Mouse (Mus musculus): ENCODE measurements around the gene Hfe. TPM values are rescaled to one million over a fixed set of nuclear protein-coding genes. Genes with fewer than 3 reads are reported as not detected.
A peak's percentile ranks its signal among the peaks of the same experiment; 100 is the strongest.

Hfe gene
- polyA plus RNA-seq, 1 experiment from 2014 or later = 3.7 TPM

- H3K4me3 ChIP-seq (replicated peaks) = no peak overlapping the region
- H3K36me3 ChIP-seq = no peaks in the 10 kb centered on the region
- peak overlapping the region; percentile 100; the same call in 1 of the 2 replicates for H3K4me2 ChIP-seq
- no peak overlapping the region for H3K27ac ChIP-seq (replicated peaks)
- H3K9ac ChIP-seq (replicated peaks) = no peak overlapping the region
- H3K9me3 ChIP-seq (replicated peaks) = no peaks in the 10 kb centered on the region
- WGBS = 65% methylated on average over 5 of the region's 5 CpGs
- H3K27me3 ChIP-seq (replicated peaks) = no peaks in the 10 kb centered on the region
- peaks cover 25% of the 10 kb centered on the region for H3K4me1 ChIP-seq
- no peak for ATAC-seq (ENCODE audit: low FRiP score)
Observed at GRCm38 (mm10) chr13:23740910-23741309, 30.3 kb upstream of the Hfe start.

- Histone ChIP-seq H3K4me2 (peak overlapping the region; percentile 100), H3K9me3 (replicated peaks) (no peaks in the 10 kb centered on the region), H3K27ac (replicated peaks) (peak overlapping the region; percentile 85), H3K4me1 (peaks cover 21% of the 10 kb centered on the region), H3K36me3 (no peaks in the 10 kb centered on the region), H3K27me3 (replicated peaks) (no peaks in the 10 kb centered on the region), H3K9ac (replicated peaks) (peak overlapping the region; percentile 56), H3K4me3 (replicated peaks) (peak overlapping the region; percentile 63)
- 33% methylated on average over 13 of the region's 13 CpGs for WGBS
- no peak for ATAC-seq (ENCODE audit: low FRiP score)
Observed at GRCm38 (mm10) chr13:23740256-23740840, 29.7 kb upstream of the Hfe start.

GRCm38 (mm10) chr13:23739922-23740252, 29.2 kb upstream of the Hfe start:
- H3K9ac ChIP-seq (replicated peaks) = peak overlapping the region; percentile 56
- no peaks in the 10 kb centered on the region for H3K9me3 ChIP-seq (replicated peaks)
- ATAC-seq (ENCODE audit: low FRiP score) = no peak; the same call in 1 of the 2 replicates
- H3K27ac ChIP-seq (replicated peaks) = peak overlapping the region; percentile 85
- no peaks in the 10 kb centered on the region for H3K27me3 ChIP-seq (replicated peaks)
- no peaks in the 10 kb centered on the region for H3K36me3 ChIP-seq
- WGBS = under 1% methylated on average over 14 of the region's 14 CpGs
- H3K4me2 ChIP-seq = peak overlapping the region; percentile 100
- H3K4me3 ChIP-seq (replicated peaks) = peak overlapping the region; percentile 63
- H3K4me1 ChIP-seq = peaks cover 19% of the 10 kb centered on the region

GRCm38 (mm10) chr13:23739069-23739921, 28.6 kb upstream of the Hfe start:
- under 1% methylated on average over 39 of the region's 39 CpGs for WGBS
- peak; percentile 92 for ATAC-seq (ENCODE audit: low FRiP score)
- Histone ChIP-seq H3K9me3 (replicated peaks) (no peaks in the 10 kb centered on the region), H3K27ac (replicated peaks) (peak overlapping the region; percentile 85), H3K9ac (replicated peaks) (peak overlapping the region; percentile 56), H3K4me3 (replicated peaks) (peak overlapping the region; percentile 63), H3K27me3 (replicated peaks) (no peaks in the 10 kb centered on the region), H3K36me3 (no peaks in the 10 kb centered on the region), H3K4me1 (peaks cover 19% of the 10 kb centered on the region), H3K4me2 (peak overlapping the region; percentile 100)

GRCm38 (mm10) chr13:23738677-23739068, 28.0 kb upstream of the Hfe start, which contains the start of gene Hist1h1c:
TSS of gene Hist1h1c (plus strand) at chr13:23738808.
- peak within 1 kb of the TSS; percentile 85 for H3K27ac ChIP-seq (replicated peaks)

GRCm38 (mm10) chr13:23738041-23738440, 27.4 kb upstream of the Hfe start:
- H3K4me3 ChIP-seq (replicated peaks) = peak overlapping the region; percentile 63
- H3K27ac ChIP-seq (replicated peaks) = peak overlapping the region; percentile 85; the same call in 1 of the 2 replicates
- no peak for ATAC-seq (ENCODE audit: low FRiP score)
- H3K4me1 ChIP-seq = peaks cover 19% of the 10 kb centered on the region
- peak overlapping the region; percentile 100 for H3K4me2 ChIP-seq
- no peaks in the 10 kb centered on the region for H3K27me3 ChIP-seq (replicated peaks)
- peak overlapping the region; percentile 56; the same call in 1 of the 2 replicates for H3K9ac ChIP-seq (replicated peaks)
- WGBS = 21% methylated on average over 4 of the region's 4 CpGs
- no peaks in the 10 kb centered on the region for H3K36me3 ChIP-seq
- H3K9me3 ChIP-seq (replicated peaks) = no peaks in the 10 kb centered on the region

More at GRCm38 (mm10) chr13:23738677-23739068, 28.0 kb upstream of the Hfe start, which contains the start of gene Hist1h1c:
- ATAC-seq (ENCODE audit: low FRiP score) = peak; percentile 93
- H3K36me3 ChIP-seq = no peaks in the 10 kb centered on the region
- H3K9ac ChIP-seq (replicated peaks) = peak within 1 kb of the TSS; percentile 56
- no peaks in the 10 kb centered on the region for H3K27me3 ChIP-seq (replicated peaks)
- WGBS = under 1% methylated on average over 38 of the region's 38 CpGs
- peak within 1 kb of the TSS; percentile 63 for H3K4me3 ChIP-seq (replicated peaks)
- no peaks in the 10 kb centered on the region for H3K9me3 ChIP-seq (replicated peaks)
- peak within 1 kb of the TSS; percentile 100 for H3K4me2 ChIP-seq
- peaks cover 19% of the 10 kb centered on the region for H3K4me1 ChIP-seq

- H3K36me3 ChIP-seq = no peaks in the 10 kb centered on the region
- no peaks in the 10 kb centered on the region for H3K27me3 ChIP-seq (replicated peaks)
- no peak overlapping the region for H3K4me2 ChIP-seq
- WGBS = 72% methylated on average over 5 of the region's 5 CpGs
- H3K4me3 ChIP-seq (replicated peaks) = no peak overlapping the region
- H3K27ac ChIP-seq (replicated peaks) = no peak overlapping the region
- no peak for ATAC-seq (ENCODE audit: low FRiP score)
- H3K4me1 ChIP-seq = peaks cover 19% of the 10 kb centered on the region
- H3K9ac ChIP-seq (replicated peaks) = no peak overlapping the region
- no peaks in the 10 kb centered on the region for H3K9me3 ChIP-seq (replicated peaks)
Observed at GRCm38 (mm10) chr13:23737091-23737490, 26.4 kb upstream of the Hfe start.

GRCm38 (mm10) chr13:23732156-23732804, 21.6 kb upstream of the Hfe start:
- Histone ChIP-seq H3K4me3 (replicated peaks) (no peak overlapping the region), H3K27me3 (replicated peaks) (no peaks in the 10 kb centered on the region), H3K36me3 (no peaks in the 10 kb centered on the region), H3K27ac (replicated peaks) (no peak overlapping the region), H3K9ac (replicated peaks) (no peak overlapping the region), H3K4me1 (no peaks in the 10 kb centered on the region), H3K4me2 (no peak overlapping the region), H3K9me3 (replicated peaks) (no peaks in the 10 kb centered on the region)
- WGBS = 23% methylated on average over 8 of the region's 8 CpGs
- peak; percentile 65 for ATAC-seq (ENCODE audit: low FRiP score)

GRCm38 (mm10) chr13:23730479-23730878, 19.8 kb upstream of the Hfe start:
- H3K9ac ChIP-seq (replicated peaks) = no peak overlapping the region
- WGBS = 36% methylated on average over 8 of the region's 8 CpGs

GRCm38 (mm10) chr13:23729706-23730105, 19.1 kb upstream of the Hfe start:
- H3K4me1 ChIP-seq = no peaks in the 10 kb centered on the region
- no peaks in the 10 kb centered on the region for H3K9me3 ChIP-seq (replicated peaks)

More at GRCm38 (mm10) chr13:23730479-23730878, 19.8 kb upstream of the Hfe start:
- Histone ChIP-seq H3K9me3 (replicated peaks) (no peaks in the 10 kb centered on the region), H3K27ac (replicated peaks) (no peak overlapping the region), H3K4me3 (replicated peaks) (no peak overlapping the region), H3K27me3 (replicated peaks) (no peaks in the 10 kb centered on the region), H3K4me1 (no peaks in the 10 kb centered on the region), H3K36me3 (no peaks in the 10 kb centered on the region), H3K4me2 (no peak overlapping the region)
- ATAC-seq (ENCODE audit: low FRiP score) = no peak

GRCm38 (mm10) chr13:23729192-23729525, 18.5 kb upstream of the Hfe start:
- no peak overlapping the region for H3K9ac ChIP-seq (replicated peaks)
- H3K9me3 ChIP-seq (replicated peaks) = no peaks in the 10 kb centered on the region
- no peaks in the 10 kb centered on the region for H3K27me3 ChIP-seq (replicated peaks)
- H3K4me1 ChIP-seq = no peaks in the 10 kb centered on the region
- H3K27ac ChIP-seq (replicated peaks) = no peak overlapping the region
- no peak for ATAC-seq (ENCODE audit: low FRiP score)
- H3K4me2 ChIP-seq = no peak overlapping the region
- no peak overlapping the region for H3K4me3 ChIP-seq (replicated peaks)
- H3K36me3 ChIP-seq = no peaks in the 10 kb centered on the region
- WGBS = 92% methylated on average over 9 of the region's 9 CpGs

More at GRCm38 (mm10) chr13:23729706-23730105, 19.1 kb upstream of the Hfe start:
- no peak for ATAC-seq (ENCODE audit: low FRiP score)
- WGBS = 89% methylated on average over 5 of the region's 5 CpGs
- Histone ChIP-seq H3K27ac (replicated peaks) (no peak overlapping the region), H3K4me2 (no peak overlapping the region), H3K36me3 (no peaks in the 10 kb centered on the region), H3K27me3 (replicated peaks) (no peaks in the 10 kb centered on the region), H3K4me3 (replicated peaks) (no peak overlapping the region), H3K9ac (replicated peaks) (no peak overlapping the region)

Measured in neural tube, embryonic 15.5 days (tissue).